Mouse (Mus musculus): Measurements from ENCODE around the gene Slk.

DNA sequence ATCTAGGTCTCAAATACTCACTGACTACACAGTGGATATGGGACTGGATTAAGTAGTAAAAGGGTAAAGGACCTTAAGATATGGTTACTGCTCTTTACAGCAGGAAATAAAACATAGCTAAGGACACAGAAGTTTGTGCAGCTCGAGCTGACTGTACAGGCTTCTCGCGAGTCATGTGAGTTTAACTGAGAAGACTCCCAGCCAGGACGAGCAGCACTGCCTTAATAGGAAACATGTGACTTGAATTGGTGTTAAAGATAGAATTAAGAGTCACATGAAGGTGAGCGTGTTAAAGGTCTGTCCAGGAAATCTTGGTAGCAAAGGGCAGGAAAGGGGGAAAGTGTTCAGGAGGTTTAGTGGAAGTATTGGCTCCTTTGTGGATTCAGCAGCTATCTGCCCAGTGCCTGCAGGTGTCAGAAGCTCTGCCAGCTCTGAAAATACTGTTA lies 17.5 kb upstream of the Slk start:
- TF ChIP-seq GATA1 (IDR thresholded peaks at IDR 0.05; ENCODE audit: borderline replicate concordance, low read length) (no peak), CTCF (IDR thresholded peaks at IDR 0.05; ENCODE audit: low read depth, low read length) (no peak)

Measured in G1E (cell line).